Mouse (Mus musculus) layer of hippocampus, adult 2 months (tissue): ENCODE measurements around the gene Dnttip2. TPM values are rescaled to one million over a fixed set of nuclear protein-coding genes. Genes with fewer than 3 reads are reported as not detected.
"Not testable (repeated sequence)": the region's sequence is repeated elsewhere in the genome, so short reads cannot be mapped to it uniquely, and the experiment has no call there.

Source experiments
- DNase-seq, 2 experiments: peaks; one replicate each; pipeline ENCODE4 v3.0.0; 2022; ENCODE audit warnings: low spot score in 2 of 2
- H3K27ac ChIP-seq: fragments of 200-600 bp; 2 replicates; pipeline ENCODE4 v1.8.1; 2022
- H3K4me3 ChIP-seq: fragments of 200-600 bp; 2 replicates; pipeline ENCODE4 v1.8.1; 2022; ENCODE audit warnings: mild to moderate bottlenecking
- CTCF ChIP-seq: fragments of 200-600 bp; conservative IDR thresholded peaks from 2 replicates; pipeline ENCODE4 v1.8.1; 2022; ENCODE audit warnings: antibody characterized with exemption, mild to moderate bottlenecking, moderate library complexity
- total RNA-seq, 2 experiments: library from RNA; stranded (reverse); gene quantifications; 2 replicates each; pipeline ENCODE4 v1.2.3; 2021

The Dnttip2 gene
- total RNA-seq, 2 experiments from 2014 or later: 30.1 to 30.5 TPM

GRCm38 (mm10) chr3:122252466-122253253, 21.5 kb upstream of the Dnttip2 start:
- H3K27ac ChIP-seq: peak overlapping the region; percentile 39; the same call in 1 of the 2 replicates
- TF ChIP-seq CTCF: no peak
- no peak overlapping the region for H3K4me3 ChIP-seq
- no peak for DNase-seq

GRCm38 (mm10) chr3:122254050-122254449, 20.1 kb upstream of the Dnttip2 start:
- not testable (repeated sequence) for H3K4me3 ChIP-seq, H3K27ac ChIP-seq, DNase-seq

DNA sequence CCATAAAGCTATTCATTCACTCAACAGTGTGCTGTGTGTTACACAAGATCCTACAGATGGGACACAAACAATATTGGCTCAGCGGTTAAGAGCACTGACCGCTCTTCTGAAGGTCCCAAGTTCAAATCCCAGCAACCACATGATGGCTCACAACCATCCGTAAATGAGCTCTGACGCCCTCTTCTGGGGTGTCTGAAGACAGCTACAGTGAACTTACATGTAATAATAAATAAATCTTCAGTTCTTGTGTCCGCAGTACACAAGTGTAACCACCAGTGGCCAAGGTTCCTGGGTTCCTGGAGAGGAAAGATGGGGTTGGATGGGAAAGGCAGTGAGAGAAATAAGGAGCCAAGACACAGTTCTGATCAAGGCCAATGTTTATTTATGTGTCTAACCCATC, 4.2 kb upstream of the Dnttip2 start:
- no peak for DNase-seq
- TF ChIP-seq CTCF: peak; percentile 49

DNA sequence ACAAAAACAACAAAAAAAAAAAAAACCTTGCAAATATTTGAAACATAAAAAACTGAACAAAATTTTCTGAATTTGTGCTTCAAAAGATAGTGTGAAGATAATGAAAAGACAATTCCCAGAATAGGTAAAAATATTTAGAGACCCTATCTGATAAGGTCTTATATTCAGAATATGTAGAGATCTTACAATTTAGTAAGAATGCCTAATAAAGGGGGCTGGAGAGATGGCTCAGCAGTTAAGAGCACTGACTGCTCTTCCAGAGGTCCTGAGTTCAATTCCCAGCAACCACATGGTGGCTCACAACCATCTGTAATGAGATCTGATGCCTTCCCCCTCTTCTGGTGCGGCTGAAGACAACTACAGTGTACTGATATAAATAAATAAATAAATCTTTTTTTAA, 1.6 kb upstream of the Dnttip2 start:
- H3K27ac ChIP-seq, H3K4me3 ChIP-seq, DNase-seq: not testable (repeated sequence)

More for the DNA sequence above, 4.2 kb upstream of the Dnttip2 start:
- H3K27ac ChIP-seq: no peak overlapping the region
- H3K4me3 ChIP-seq: no peak overlapping the region

DNA sequence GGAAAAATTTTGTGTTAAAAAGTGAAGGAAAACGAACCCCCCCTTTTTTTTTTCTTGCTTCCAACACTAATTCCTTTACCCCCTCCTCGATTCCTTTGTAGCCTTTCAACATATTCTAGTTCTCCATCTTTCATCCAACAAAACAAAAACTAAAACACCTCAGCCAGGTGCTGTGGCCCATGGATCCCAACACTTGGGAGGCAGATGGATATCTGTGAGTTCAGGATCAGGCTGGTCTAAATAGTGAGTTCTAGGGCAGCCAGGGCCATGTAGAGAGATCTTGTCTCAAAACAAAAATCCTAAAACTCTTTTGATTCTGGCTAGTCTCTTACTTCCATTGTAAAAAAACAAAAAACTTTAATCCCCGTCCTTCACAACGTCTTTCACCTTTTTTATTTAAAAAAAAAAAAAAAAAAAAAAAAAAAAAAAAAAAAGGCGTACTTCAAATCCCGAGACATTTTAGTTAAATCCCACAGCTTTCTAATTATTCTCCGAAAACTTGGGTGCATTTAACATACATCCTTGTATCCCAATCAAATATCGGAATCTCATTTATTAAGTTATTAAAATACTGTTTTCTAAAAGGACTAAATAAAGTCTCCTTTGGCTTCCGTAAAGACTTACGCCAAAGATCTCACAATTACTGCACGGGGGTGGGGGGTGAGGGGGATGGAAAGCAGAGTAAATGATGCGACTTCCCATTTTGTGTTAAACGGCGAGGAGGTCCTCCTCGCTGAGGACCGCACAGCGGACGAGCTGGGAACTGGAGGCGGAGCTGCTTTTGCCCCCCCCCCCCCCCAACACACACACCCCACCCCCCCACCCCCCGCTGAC, 564 bp upstream of the Dnttip2 start:
- no peak for DNase-seq
- H3K4me3 ChIP-seq: peak overlapping the region; percentile 99
- H3K27ac ChIP-seq: peak overlapping the region; percentile 94
- peak; percentile 52 for TF ChIP-seq CTCF

DNA sequence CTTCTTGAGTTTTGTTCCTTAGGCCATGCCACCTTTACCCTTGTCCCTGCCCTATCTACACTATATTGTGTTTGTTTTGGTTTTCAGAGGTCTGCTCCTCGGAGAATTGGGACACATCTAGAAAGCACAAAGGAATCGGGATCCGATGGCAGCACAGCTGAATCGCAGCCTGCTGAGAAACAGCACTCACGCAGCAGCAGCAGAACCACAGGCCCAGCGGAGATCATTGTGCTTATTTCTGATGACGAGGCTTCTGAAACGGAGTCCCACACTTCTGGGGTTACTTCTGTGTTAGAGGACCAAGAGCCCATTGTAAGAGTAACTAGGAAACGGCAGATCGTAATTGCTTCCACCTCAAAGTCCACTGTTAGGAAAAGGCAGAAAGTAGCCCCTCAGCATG, 923 bp downstream of the Dnttip2 start:
- no peak for TF ChIP-seq CTCF
- H3K4me3 ChIP-seq: peak overlapping the region; percentile 99
- no peak for DNase-seq
- no peak overlapping the region for H3K27ac ChIP-seq

DNA sequence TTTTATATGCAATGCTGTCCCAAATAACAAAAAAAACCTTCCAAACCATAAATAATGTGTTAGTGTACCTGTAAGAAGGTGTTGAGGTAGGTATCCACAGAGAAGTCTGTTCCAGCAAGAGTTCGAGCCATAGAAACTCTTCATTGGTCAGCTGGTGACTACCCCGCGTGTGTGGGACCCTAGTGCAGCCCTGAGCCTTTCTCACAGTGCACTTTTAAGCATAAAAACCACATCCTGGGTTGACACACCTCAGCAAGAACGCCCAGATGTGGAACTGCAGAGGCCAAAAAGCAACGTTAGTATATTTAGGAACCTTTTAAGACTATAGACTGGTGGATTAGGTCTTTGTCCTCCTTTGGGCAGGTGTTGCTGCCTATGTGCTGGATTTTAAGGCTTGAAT, 13.0 kb downstream of the Dnttip2 start:
- Histone ChIP-seq H3K27ac (no peak overlapping the region), H3K4me3 (no peak overlapping the region)
- no peak for DNase-seq
- no peak for TF ChIP-seq CTCF

GRCm38 (mm10) chr3:122288613-122289195, 14.5 kb downstream of the Dnttip2 start:
- DNase-seq: no peak
- Histone ChIP-seq H3K4me3 (no peak overlapping the region), H3K27ac (no peak overlapping the region)
- TF ChIP-seq CTCF: no peak

DNA sequence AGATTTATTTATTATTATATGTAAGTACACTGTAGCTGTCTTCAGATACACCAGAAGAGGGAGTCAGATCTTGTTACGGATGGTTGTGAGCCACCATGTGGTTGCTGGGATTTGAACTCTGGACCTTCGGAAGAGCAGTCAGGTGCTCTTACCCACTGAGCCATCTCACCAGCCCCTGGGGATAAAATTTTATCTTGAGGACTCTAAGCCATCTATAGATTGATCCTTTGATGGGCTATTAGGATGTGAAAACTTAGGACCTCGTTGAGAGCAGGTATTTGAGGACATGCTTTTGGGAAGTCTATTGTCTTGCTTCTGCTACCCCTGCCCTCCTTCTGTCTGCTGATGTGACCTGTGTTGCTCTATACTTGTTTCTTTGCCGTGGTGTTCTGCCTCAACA, 15.2 kb downstream of the Dnttip2 start:
- not testable (repeated sequence) for DNase-seq, H3K4me3 ChIP-seq, H3K27ac ChIP-seq

DNA sequence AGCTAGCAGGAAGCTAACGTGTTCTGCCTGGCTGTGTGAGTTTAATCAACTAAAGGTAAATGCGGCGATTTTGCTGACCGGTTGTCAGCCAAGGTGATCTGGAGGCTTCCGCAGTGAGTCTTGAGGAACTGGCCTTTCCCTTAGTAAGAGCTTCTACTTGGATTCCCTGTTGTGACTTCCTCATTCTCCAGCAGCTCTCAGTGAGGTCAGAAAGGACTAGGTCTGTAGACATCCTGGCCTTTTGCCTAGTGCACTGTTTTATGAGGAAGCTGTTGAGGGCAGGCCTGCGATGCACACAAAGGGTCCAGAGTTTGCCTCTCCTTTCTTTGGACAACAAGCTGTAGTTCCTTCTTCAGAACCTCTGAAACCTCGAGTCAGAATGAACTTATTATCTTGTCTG, 16.5 kb downstream of the Dnttip2 start:
- no peak overlapping the region for H3K4me3 ChIP-seq
- DNase-seq: no peak
- no peak for TF ChIP-seq CTCF
- peak overlapping the region; percentile 100; the same call in 1 of the 2 replicates for H3K27ac ChIP-seq

DNA sequence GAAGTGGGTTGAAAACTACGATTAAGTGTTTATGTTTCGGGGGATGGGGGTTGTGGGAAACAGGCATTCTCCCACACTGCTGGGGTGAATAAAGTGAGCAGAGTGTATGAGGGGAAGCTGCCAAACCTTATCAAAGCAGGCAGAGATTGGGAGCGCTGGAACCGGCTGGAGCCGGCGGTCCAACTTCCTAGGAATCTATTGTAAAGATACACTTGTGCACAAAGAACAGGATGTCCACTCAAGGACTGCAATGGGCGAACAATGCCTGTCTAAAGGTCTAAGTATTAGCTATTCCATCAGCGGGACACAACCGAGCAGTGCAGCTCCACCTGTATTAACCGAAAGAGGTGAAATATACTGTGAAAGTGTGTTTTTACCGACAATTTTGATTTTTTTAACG, 17.6 kb downstream of the Dnttip2 start:
- H3K27ac ChIP-seq: peak overlapping the region; percentile 100
- no peak for DNase-seq
- peak overlapping the region; percentile 94 for H3K4me3 ChIP-seq
- no peak for TF ChIP-seq CTCF

DNA sequence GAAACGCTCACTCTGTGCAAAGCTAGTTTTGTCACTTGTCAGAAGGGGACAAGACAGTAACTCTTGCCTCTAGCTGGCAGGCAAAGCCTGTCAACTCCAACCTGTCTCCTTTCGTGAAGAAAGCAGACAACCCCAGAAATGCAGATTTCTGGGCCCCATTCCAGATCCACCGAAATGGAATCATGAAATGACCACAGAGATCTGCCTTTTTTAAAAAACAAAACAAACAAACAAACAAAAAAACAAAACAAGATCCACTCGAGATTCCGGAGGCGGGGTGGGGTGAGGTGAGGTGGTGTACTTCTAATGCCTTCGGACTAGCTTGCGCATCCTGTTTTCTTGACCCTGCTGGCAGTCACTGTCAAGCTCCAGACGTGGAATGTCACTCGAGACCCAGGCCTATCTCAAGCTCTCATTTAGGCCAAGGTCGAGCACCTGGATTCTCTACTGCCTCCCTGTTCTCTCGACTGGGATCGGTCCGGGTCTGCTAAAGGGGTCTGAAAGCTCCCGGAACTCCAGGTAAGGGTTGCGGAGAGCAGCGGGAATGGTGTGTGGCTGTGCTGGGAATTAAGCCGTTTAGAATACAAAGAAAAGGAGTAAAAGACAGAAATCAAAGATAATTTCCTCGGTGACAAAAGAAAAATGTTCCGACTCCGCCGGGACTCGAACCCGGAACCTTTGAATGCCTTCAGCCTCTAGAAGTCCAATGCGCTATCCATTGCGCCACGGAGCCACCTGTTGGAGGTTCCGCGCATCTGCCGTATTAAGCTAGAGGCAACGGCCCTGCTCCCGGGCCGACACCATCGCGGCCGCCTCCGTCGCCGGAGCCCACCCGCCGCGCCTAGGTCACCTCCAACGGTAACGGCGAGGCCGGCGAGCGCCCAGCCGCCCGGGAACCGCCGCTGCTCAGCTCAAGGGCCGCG, 18.4 kb downstream of the Dnttip2 start:
- TF ChIP-seq CTCF: peak; percentile 38; the same call in 1 of the 2 replicates
- H3K27ac ChIP-seq: peak overlapping the region; percentile 100
- peak overlapping the region; percentile 94 for H3K4me3 ChIP-seq
- peak; percentile 82 to 91 for DNase-seq
